Mouse (Mus musculus) kidney, adult 2 months (tissue): ENCODE results near the gene Kansl3.

Experiments used
- CTCF ChIP-seq: fragments of 200-500 bp; conservative IDR thresholded peaks from 2 replicates; pipeline ENCODE4 v1.5.1; 2011; ENCODE audit warnings: low read depth, mild to moderate bottlenecking, control low read depth, low read length, moderate library complexity, mixed read lengths; ENCODE audit not compliant: insufficient read depth, insufficient read length
- POLR2A ChIP-seq: fragments of 200-500 bp; IDR thresholded peaks from one replicate; pipeline ENCODE4 v1.6.1; 2011; ENCODE audit warnings: low read depth, low read length, control low read depth

GRCm38 (mm10) chr1:36401509-36401908 lies 32.5 kb upstream of the Kansl3 start:
- TF ChIP-seq POLR2A (no peak), CTCF (no peak)
